Mouse (Mus musculus): ENCODE results near the gene Gap43.
A peak's percentile ranks its signal among the peaks of the same experiment; 100 is the strongest.
"Not testable (repeated sequence)": the region's sequence is repeated elsewhere in the genome, so short reads cannot be mapped to it uniquely, and the experiment has no call there.

The Gap43 gene

DNA sequence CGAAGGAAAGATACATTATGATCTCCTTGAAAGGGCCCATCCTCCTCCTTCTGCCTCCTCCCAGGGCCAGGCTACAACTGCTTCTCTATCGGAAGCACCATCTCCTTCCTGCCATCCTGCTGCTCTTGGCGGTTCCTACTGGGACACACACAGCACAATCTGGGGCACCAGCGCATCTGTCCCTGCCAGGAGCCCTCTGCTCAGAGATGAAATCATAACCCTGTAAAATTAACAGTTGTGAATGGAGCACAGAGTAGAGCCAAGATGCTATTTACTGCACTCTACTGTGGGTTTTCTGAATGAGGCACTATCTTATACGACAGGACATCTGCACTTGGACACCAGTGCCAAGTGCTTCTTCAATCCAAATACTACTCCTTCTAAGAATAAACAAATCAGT, 46.0 kb downstream of the Gap43 start:
- DNase-seq (ENCODE audit: low spot score in 2 of 2) = no peak

DNA sequence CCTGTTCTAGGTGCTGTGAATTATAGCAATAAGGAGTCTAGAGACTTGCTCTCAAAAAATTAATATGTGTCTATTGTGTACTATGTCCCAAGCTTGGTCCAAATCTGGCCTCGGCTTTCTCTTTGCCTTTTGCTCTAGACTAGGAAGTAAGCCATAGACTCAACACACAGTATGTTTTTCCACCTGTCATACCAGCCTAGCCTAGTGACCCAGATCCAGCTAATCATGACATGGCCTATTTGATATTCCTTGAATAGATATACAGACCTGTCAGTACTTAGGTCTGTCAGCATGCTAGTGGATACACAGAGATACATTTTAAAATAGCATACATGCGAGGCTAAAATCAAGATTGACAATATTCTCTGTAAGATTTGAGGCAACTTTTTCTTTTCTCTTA, 46.4 kb downstream of the Gap43 start:
- no peak for DNase-seq (ENCODE audit: low spot score in 2 of 2)

DNA sequence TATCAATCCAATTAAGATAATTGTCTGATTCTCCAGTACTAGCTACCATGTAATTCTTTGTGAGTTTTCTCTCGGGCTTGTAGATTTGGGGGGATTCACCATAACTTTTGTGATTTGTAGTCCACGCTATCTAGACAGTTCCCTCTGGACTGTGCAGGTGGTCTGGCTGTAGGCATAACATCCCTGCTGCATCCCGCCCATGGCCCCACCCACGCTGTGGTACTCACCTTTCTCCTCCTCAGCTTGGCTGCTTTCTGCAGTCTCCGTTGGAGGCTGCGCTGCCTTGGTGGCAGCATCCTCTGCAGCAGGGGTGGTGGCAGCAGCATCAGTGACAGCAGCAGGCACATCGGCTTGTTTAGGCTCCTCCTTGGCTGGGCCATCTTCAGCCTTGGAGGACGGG, 48.9 kb downstream of the Gap43 start:
- no peak for DNase-seq (ENCODE audit: low spot score in 2 of 2)

DNA sequence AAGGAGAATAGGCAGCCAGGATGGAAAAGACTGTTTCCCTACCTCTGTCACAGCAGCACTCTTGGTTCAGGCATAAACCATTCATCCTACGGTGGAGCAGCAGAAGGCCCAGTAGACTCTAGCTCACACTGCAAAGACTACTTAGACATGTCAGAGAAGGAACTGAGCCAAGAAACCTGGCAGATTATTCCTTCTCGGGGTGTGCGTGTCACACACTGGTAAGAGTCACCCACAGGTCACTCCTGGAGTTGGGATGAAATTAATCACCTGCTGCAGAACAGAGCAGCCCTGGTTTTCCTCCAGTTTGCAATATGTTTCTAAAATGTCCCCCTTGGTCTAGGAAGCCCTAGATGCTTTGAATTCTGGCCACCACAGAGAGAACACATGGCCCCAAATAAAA, 56.4 kb downstream of the Gap43 start:
- no peak for DNase-seq (ENCODE audit: low spot score in 2 of 2)

DNA sequence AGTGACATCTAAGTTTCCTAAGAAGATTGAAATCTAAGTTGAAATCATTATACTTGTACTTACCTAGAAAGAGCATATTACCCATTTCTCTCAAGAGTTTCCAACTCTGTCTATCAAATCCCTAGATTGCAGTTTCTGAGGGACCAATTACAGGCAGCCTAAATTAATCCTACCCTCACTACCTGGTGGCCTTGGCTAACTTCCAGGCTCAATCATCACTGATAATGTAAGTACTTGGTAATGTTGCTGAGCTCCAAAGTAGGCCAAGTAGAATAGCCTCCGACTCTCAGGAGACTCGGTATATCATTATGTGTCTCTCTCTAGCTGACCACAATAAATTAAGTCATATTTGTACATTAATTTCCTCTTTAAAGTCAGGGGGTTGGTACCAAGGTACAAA, 62.7 kb downstream of the Gap43 start:
- no peak for DNase-seq (ENCODE audit: low spot score in 2 of 2)

DNA sequence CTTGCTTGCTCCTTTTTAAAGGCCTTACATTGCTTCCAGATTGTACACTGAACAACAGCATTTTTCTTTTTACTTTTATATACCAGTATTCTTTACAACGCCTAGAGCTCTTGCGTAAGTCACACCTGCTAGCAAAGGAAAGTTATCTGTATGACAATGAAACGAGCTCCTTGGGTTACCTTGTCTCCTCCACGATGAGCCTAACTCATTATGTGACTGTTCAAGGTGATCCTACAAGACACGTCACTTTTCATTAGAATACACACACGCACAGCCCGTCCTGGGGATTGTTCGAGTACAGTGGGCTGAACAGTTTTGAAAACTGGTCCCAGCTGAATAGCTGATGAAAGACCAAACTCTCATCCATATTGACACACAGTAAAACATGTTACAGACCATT, 63.2 kb downstream of the Gap43 start:
- DNase-seq (ENCODE audit: low spot score in 2 of 2) = no peak

DNA sequence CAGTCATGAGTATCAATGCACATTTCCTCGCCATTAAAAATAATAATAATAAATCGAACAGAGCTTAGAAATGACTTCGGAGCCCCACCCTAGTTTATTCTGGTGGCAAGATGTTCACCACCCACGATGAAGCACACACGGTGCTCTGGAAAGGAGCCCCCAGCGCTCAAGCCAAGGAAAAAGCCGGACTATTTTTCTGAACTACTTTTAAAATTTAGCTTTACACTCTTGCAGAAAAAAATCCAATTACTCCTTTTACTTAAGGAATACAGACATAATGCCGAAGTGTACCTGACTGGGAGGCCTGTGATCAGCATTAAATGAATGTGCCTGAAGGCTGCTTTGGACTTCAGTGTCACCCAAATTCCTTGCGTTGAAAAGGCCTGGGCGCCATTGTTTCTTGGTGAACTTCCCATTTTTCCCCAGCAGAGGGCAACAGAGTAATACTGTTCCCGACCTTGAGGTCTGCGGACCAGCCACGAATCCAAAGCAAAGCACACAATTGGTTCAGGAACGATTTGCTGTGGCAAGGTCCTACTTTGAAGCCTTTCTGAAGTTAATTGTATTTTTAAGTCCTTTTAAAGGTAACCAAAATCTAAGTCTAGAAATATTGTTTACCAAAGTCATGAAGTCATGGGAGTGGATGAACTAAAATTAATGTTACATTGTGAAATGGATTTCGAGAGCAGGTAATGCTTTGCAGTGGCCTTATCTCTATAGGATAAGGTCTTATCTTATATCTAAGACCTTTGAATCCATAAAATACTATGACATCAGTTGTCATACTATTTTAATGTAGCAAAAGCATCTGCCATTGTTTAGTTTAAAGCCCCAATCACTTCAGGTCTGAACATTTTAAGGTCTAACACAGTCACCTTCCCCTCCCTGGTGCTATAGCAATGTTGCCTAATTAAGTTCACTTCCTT, 64.0 kb downstream of the Gap43 start:
- DNase-seq (ENCODE audit: low spot score in 2 of 2) = peak; percentile 13 to 45

DNA sequence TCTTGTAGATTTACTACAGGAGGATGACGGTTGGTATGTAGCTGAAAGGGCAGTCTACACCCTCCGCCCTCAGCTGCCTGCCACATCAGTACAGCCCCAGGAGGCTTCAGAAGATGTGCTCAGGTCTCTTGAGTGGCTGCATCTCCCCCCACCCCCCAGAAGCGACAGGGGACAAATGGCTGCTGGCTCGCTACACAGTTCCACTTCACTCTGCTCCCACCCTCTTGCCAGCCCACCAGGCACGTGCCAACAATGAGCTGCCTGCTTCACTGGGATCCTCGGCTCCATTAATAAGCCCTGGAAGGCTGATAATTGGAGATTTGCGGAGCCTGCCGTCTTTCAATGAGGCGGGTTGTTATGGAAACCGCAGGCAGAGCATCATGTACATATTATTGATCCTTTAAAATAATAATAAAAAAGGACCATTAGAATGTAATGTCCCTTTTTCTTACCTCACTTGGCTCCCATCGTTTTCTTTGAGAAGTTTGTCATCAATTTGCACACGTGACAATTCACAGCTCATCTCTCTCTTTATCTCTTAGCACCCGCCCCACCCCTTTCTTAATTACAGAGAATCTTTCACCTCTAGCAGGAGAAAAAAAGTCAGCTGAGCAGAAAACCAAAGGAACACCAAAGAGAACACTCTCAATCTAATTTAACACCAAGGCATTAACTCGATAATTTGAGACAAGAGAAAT, 64.8 kb downstream of the Gap43 start:
- DNase-seq (ENCODE audit: low spot score in 2 of 2) = no peak

DNA sequence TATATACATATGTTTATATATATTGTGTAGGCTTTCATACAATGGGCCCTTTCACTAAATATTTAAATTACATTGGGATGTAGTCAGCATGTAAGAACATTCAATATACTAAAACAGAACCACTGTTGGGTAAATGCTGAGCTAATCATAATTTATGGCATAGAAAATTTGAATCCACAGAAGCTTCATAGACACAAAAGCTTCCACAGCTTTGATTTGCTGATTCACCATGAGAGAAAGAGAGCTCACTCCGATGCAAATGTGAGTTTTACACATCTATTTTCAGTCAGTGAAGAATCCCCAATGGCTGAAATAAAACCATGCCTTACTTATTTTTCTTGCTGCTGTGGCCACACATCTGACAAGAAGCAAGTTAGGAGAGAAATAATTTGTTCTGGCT, 69.2 kb downstream of the Gap43 start:
- no peak for DNase-seq (ENCODE audit: low spot score in 2 of 2)

DNA sequence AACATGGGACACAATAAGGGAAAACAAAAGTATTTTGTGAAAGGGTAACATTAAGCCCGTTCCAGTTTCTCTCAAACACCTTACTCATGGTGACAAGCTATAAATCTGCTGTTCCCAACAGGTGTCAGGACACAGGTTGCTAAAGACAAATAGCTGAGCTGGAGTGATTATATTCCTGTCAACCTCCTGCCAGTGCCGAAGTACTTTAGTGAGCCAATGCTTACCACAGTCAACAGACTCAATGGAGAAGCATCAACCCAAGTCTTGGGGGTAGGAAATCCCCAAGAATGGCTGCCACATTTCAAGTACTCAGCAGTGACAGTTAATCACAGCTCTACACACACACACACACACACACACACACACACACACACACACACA, 70.9 kb downstream of the Gap43 start:
- no peak for DNase-seq (ENCODE audit: low spot score in 2 of 2)

DNA sequence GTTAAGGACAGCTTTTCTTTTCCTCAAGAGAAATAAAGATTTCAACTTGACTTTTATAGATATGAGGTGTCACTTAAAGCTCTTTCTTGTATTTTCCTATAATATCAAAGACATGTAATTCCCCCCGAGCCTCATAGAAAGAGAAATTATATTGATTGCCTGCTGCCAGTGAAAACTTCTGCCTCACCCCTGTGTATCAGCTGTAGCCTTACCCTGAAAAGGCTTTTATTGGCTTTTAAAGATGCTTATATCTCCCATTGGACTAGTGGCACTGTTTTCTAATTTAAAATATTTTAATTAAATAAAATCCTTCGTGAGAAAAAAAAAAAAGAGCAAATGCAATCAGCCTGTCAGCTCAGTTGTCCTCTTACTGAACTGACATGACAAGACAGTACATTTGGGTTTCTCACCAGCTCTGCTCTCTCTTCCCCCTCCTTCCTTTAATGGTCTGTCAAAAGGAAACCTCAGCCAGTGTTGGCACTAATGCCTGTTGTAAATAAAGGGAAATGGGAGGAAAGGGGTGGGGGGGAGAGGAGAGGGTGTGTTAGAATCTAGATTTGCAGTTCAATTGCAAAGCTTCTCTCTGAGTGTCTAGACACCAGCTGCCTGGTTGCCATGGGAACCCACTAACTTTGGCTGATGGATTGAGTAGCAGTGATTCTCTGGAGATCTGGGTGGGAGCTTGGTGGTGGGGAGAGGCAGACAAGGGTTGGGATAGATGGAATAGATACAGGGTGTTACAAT, 71.4 kb downstream of the Gap43 start:
- DNase-seq (ENCODE audit: low spot score in 2 of 2) = no peak

DNA sequence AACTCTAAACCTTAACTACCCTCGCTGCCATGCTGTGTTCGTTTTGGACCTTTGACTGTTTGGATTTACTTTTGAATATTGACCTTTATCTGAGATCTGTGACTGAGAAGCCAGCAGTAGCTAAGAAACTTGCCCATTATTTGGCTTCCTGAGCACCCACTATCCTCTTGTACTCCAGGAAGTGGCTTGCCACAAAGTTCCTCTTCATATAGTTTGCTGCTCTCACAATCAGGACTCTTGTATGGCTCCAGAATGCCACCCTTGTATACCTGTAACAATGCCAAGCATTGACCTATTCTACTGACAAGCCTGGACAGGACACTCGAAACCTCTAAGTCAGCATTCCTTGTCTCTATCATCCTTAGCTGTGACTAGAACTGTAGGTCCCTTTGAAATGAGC, 75.3 kb downstream of the Gap43 start:
- no peak for DNase-seq (ENCODE audit: low spot score in 2 of 2)

DNA sequence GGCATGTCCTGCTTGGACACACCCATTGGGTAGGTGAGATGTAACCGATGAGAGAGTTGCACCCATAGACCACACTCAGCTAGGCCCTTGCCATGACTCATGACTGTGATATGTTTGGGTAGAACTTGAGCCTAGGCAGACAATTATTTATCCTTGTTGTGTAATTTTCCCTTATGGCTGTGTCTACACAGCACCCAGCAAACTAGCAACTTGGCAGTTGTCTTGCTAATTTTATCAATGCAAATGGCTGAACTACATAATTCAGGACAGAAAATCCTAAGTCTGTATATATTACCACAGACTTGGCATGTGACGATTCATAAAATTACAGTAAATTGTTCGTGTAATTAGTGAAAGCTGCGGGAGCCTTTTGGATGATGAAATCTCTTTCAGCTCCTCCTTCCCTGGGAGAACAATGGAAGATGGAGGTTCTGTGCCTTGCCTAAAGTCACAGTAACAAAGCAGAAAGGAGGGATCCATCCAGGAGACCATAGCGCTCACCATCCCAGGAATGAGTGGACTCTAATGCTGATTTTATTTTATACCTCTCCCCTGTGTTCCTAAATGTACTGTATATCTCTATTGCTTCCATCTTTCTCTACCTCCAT, 77.4 kb downstream of the Gap43 start:
- no peak for DNase-seq (ENCODE audit: low spot score in 2 of 2)

DNA sequence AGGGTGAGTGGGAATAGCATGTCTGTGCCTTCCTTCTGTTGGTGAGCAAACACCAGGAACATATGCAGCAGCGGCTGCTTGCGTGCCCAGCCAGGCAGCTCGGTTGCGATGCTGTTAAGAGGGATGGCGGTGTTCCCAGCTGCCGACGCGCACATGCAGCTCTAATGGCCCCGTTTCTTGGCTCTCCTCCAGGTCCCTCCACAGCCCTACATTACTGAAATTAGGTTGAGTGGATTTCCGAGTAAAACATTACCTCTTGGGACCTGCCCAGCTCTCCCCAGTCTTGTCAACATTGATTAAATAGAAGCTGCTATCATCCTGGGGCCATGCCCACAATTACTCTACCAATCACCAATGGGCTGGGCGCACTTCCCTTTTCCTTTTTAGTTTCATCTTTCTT, 84.8 kb downstream of the Gap43 start:
- no peak for DNase-seq (ENCODE audit: low spot score in 2 of 2)

DNA sequence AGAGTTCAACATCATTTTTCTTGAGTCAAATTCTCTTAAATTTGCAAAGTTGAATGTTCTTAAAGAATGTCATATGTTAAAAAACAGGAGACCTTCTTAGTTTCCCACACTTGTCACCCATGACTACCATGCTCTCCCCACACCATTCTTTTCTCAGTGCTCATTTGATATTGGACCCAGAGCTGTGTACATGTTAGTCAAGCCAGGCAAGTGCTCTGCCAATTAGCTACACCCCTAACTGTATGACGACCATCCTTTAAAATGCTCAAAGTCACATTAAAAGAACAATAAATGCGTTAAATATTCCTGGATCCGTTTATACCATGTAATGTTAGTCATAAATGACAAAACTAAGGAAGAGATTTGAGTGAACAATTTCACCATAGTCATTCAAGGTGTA, 85.2 kb downstream of the Gap43 start:
- no peak for DNase-seq (ENCODE audit: low spot score in 2 of 2)

DNA sequence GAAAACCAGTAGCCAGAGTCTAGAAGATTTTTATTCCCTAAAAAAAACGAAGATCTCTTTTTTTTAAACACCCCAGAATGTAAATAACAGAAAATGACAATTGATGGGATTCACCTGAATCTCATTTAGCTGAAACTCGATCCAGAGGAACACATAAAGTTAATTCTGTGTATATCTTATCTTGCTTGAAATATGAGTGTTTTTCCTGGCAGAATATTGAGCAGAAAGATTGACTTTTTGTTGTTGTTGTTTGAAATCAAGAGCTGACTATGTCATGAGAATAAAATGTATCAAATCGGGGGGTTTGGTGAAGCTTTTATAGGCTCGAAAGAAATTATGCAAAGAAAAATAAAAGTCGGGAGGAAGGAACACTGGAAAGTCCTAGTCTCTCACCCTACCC, 88.2 kb downstream of the Gap43 start:
- DNase-seq (ENCODE audit: low spot score in 2 of 2) = no peak

DNA sequence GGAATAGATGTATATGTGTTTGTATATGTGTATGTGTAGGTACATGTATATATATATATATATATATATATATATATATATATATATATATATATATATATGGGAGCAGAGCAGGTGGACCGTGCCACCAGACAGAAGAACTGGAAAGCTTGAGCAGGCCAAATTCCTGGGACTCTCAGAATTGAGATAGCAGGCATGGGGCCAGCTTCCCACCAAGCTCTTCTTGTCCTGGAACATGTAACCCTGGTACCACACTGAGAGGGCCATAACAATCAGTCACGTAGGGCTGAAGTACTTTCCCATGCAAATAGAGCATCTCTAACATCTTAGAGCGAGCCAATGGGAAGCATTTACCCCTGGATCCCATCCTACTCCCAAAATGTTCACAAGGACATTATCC, 96.3 kb downstream of the Gap43 start:
- DNase-seq (ENCODE audit: low spot score in 2 of 2) = not testable (repeated sequence)

DNA sequence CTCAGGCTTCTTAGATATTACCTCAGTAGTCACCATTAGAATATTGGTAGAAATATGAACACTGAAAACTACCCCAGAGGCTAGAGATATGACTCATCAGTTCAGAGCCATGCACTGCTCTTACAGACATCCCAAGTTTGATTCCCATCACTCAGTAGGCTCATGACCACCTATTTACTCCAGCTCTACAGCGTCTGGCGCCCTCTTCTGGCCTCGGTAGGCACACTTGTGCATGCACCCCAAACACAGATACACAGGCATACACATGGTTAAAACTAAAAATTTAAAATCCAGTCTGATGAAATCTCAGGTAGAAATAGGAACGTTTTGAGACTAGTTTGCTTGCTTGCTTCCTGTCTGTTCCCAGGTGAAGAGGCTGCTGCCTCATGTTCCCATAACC, 109.1 kb downstream of the Gap43 start:
- no peak for DNase-seq (ENCODE audit: low spot score in 2 of 2)

Measured in thymus, postnatal 10 days (tissue).